Mouse (Mus musculus) stomach, embryonic 15.5 days (tissue): ENCODE data around the gene Gm44805. TPM values are rescaled to one million over a fixed set of nuclear protein-coding genes. Genes with fewer than 3 reads are reported as not detected.

ENCODE experiments used
- ATAC-seq: fragments of 200-750 bp; cut with Nextera tagmentation; 2 replicates; pipeline ENCODE4 v1.8.0; 2017; ENCODE audit warnings: low read depth, moderate number of reproducible peaks, moderate TSS enrichment; ENCODE audit not compliant: insufficient read depth, low FRiP score
- H3K27ac ChIP-seq: fragments of 300-500 bp; sonication (generic); 2 replicates; pipeline ENCODE4 v1.5.1; 2015; ENCODE audit warnings: mild to moderate bottlenecking, inconsistent platforms
- H3K27me3 ChIP-seq: fragments of 300-500 bp; sonication (generic); replicated peaks from 2 replicates; pipeline ENCODE4 v1.6.1; 2015; ENCODE audit warnings: inconsistent platforms
- H3K36me3 ChIP-seq: fragments of 300-500 bp; sonication (generic); 2 replicates; pipeline ENCODE4 v1.6.1; 2015; ENCODE audit warnings: inconsistent platforms
- H3K4me1 ChIP-seq: fragments of 300-500 bp; sonication (generic); 2 replicates; pipeline ENCODE4 v1.6.1; 2015; ENCODE audit warnings: inconsistent platforms
- H3K4me2 ChIP-seq: fragments of 300-500 bp; sonication (generic); 2 replicates; pipeline ENCODE4 v1.6.1; 2015; ENCODE audit warnings: mild to moderate bottlenecking, inconsistent platforms
- H3K4me3 ChIP-seq: fragments of 300-500 bp; sonication (generic); replicated peaks from 2 replicates; pipeline ENCODE4 v1.5.1; 2015; ENCODE audit warnings: inconsistent platforms
- H3K9ac ChIP-seq: fragments of 300-500 bp; sonication (generic); 2 replicates; pipeline ENCODE4 v1.6.1; 2015; ENCODE audit warnings: inconsistent platforms
- H3K9me3 ChIP-seq: fragments of 300-500 bp; sonication (generic); 2 replicates; pipeline ENCODE4 v1.6.1; 2016; ENCODE audit warnings: inconsistent platforms
- WGBS: fragments of 180-500 bp; shearing (Covaris S2); methylation state at CpG from one replicate; pipeline ENCODE4 v1.1.7; 2015; 5-methylcytosine and 5-hydroxymethylcytosine counted together
- polyA plus RNA-seq: library from polyadenylated mRNA; unstranded; fragments of >200 nt; fragmentation: Nextera tagmentation; extraction: Ambion mirVana; gene quantifications from 2 replicates; pipeline ENCODE4 v1.2.1, GENCODE M21; 2015

The Gm44805 gene
- polyA plus RNA-seq, result 3.1 TPM in 1 of 2 replicates, not detected in the other

- WGBS, result 59% methylated on average over 8 of the region's 8 CpGs
- H3K4me1 ChIP-seq, result no peaks in the 10 kb centered on the region
- H3K9me3 ChIP-seq, result no peaks in the 10 kb centered on the region
- no peak for ATAC-seq
- no peaks in the 10 kb centered on the region for H3K36me3 ChIP-seq
- no peak within 1 kb of the TSS for H3K27ac ChIP-seq
- no peaks in the 10 kb centered on the region for H3K27me3 ChIP-seq
- H3K4me3 ChIP-seq, result no peak within 1 kb of the TSS
- no peak within 1 kb of the TSS for H3K4me2 ChIP-seq
- no peak within 1 kb of the TSS for H3K9ac ChIP-seq
Measured at GRCm38 (mm10) chr7:19681202-19681694, at the start of gene Gm44805, which contains the start of gene Apoc4. TSS of gene Gm44805 (minus strand) at chr7:19681423. TSS of gene Apoc4 (minus strand) at chr7:19681479.

- no peak overlapping the region for H3K9ac ChIP-seq
- H3K4me2 ChIP-seq, result no peak overlapping the region
- WGBS, result 92% methylated on average over 4 of the region's 4 CpGs
- H3K27me3 ChIP-seq, result no peaks in the 10 kb centered on the region
- ATAC-seq, result no peak
- no peak overlapping the region for H3K27ac ChIP-seq
- no peaks in the 10 kb centered on the region for H3K4me1 ChIP-seq
- no peaks in the 10 kb centered on the region for H3K9me3 ChIP-seq
- H3K4me3 ChIP-seq, result no peak overlapping the region
- peaks cover 84% of the 10 kb centered on the region for H3K36me3 ChIP-seq
Measured at GRCm38 (mm10) chr7:19726541-19726940, 45.3 kb upstream of the Gm44805 start.

GRCm38 (mm10) chr7:19724167-19724566, 42.9 kb upstream of the Gm44805 start:
- Histone ChIP-seq H3K36me3 (peaks cover 71% of the 10 kb centered on the region), H3K4me3 (no peak overlapping the region), H3K27ac (no peak overlapping the region), H3K4me1 (no peaks in the 10 kb centered on the region), H3K9me3 (no peaks in the 10 kb centered on the region), H3K27me3 (no peaks in the 10 kb centered on the region), H3K4me2 (no peak overlapping the region), H3K9ac (no peak overlapping the region)
- WGBS, result 91% methylated on average over 12 of the region's 12 CpGs
- ATAC-seq, result peak; percentile 44; the same call in 1 of the 2 replicates

GRCm38 (mm10) chr7:19722754-19723195, 41.6 kb upstream of the Gm44805 start:
- H3K27me3 ChIP-seq, result no peaks in the 10 kb centered on the region
- WGBS, result 83% methylated on average over 6 of the region's 6 CpGs
- no peaks in the 10 kb centered on the region for H3K9me3 ChIP-seq
- no peak overlapping the region for H3K27ac ChIP-seq
- H3K4me1 ChIP-seq, result no peaks in the 10 kb centered on the region
- no peak overlapping the region for H3K9ac ChIP-seq
- peak; percentile 27; the same call in 1 of the 2 replicates for ATAC-seq
- H3K4me3 ChIP-seq, result no peak overlapping the region
- no peak overlapping the region for H3K4me2 ChIP-seq
- H3K36me3 ChIP-seq, result peaks cover 63% of the 10 kb centered on the region

- H3K9me3 ChIP-seq, result no peaks in the 10 kb centered on the region
- no peak overlapping the region for H3K4me2 ChIP-seq
- peaks cover 8% of the 10 kb centered on the region for H3K4me1 ChIP-seq
- H3K9ac ChIP-seq, result no peak overlapping the region
- no peak for ATAC-seq
- H3K27me3 ChIP-seq, result no peaks in the 10 kb centered on the region
- H3K4me3 ChIP-seq, result no peak overlapping the region
- 98% methylated on average over 4 of the region's 4 CpGs for WGBS
- H3K36me3 ChIP-seq, result peaks cover 33% of the 10 kb centered on the region
- H3K27ac ChIP-seq, result no peak overlapping the region
Measured at GRCm38 (mm10) chr7:19719200-19719599, 38.0 kb upstream of the Gm44805 start.

- peaks cover 12% of the 10 kb centered on the region for H3K4me1 ChIP-seq
- no peak overlapping the region for H3K27ac ChIP-seq
- no peak for ATAC-seq
- H3K9me3 ChIP-seq, result no peaks in the 10 kb centered on the region
- H3K36me3 ChIP-seq, result peaks cover 27% of the 10 kb centered on the region
- no peak overlapping the region for H3K4me2 ChIP-seq
- no peaks in the 10 kb centered on the region for H3K27me3 ChIP-seq
- WGBS, result 83% methylated on average over 5 of the region's 5 CpGs
- no peak overlapping the region for H3K9ac ChIP-seq
- no peak overlapping the region for H3K4me3 ChIP-seq
Measured at GRCm38 (mm10) chr7:19718297-19718952, 37.2 kb upstream of the Gm44805 start.

GRCm38 (mm10) chr7:19717346-19717745, 36.1 kb upstream of the Gm44805 start:
- H3K27me3 ChIP-seq, result no peaks in the 10 kb centered on the region
- WGBS, result 84% methylated on average over 4 of the region's 4 CpGs

GRCm38 (mm10) chr7:19716822-19717221, 35.6 kb upstream of the Gm44805 start:
- Histone ChIP-seq H3K4me1 (peaks cover 15% of the 10 kb centered on the region), H3K27me3 (no peaks in the 10 kb centered on the region), H3K36me3 (peaks cover 22% of the 10 kb centered on the region), H3K9ac (no peak overlapping the region), H3K9me3 (no peaks in the 10 kb centered on the region), H3K27ac (peak overlapping the region; percentile 85), H3K4me2 (peak overlapping the region; percentile 68; the same call in 1 of the 2 replicates), H3K4me3 (0 out of 2 replicates have a peak overlapping the region, but pooled peaks have one; percentile 41)
- 91% methylated on average over 2 of the region's 2 CpGs for WGBS
- ATAC-seq, result no peak

More at GRCm38 (mm10) chr7:19717346-19717745, 36.1 kb upstream of the Gm44805 start:
- H3K36me3 ChIP-seq, result peaks cover 20% of the 10 kb centered on the region
- peaks cover 15% of the 10 kb centered on the region for H3K4me1 ChIP-seq
- H3K4me3 ChIP-seq, result no peak overlapping the region
- no peak overlapping the region for H3K27ac ChIP-seq
- no peak for ATAC-seq
- no peak overlapping the region for H3K9ac ChIP-seq
- no peaks in the 10 kb centered on the region for H3K9me3 ChIP-seq
- H3K4me2 ChIP-seq, result no peak overlapping the region

- WGBS, result 4% methylated on average over 18 of the region's 18 CpGs
- ATAC-seq, result no peak
Measured at GRCm38 (mm10) chr7:19716055-19716682, 34.9 kb upstream of the Gm44805 start.

GRCm38 (mm10) chr7:19715239-19716054, 34.2 kb upstream of the Gm44805 start, which contains the start of gene Tomm40:
TSS of gene Tomm40 (minus strand) at chr7:19715438.
- under 1% methylated on average over 56 of the region's 59 CpGs for WGBS
- Histone ChIP-seq H3K9ac (peak within 1 kb of the TSS; percentile 98), H3K27ac (peak within 1 kb of the TSS; percentile 85), H3K9me3 (no peaks in the 10 kb centered on the region), H3K4me3 (peak within 1 kb of the TSS; percentile 100), H3K36me3 (peaks cover 26% of the 10 kb centered on the region), H3K4me1 (peaks cover 15% of the 10 kb centered on the region), H3K4me2 (peak within 1 kb of the TSS; percentile 85), H3K27me3 (no peaks in the 10 kb centered on the region)
- ATAC-seq, result peak; percentile 99

More at GRCm38 (mm10) chr7:19716055-19716682, 34.9 kb upstream of the Gm44805 start:
- Histone ChIP-seq H3K4me1 (peaks cover 15% of the 10 kb centered on the region), H3K9ac (no peak overlapping the region), H3K4me3 (peak overlapping the region; percentile 41), H3K36me3 (peaks cover 22% of the 10 kb centered on the region), H3K27me3 (no peaks in the 10 kb centered on the region), H3K4me2 (peak overlapping the region; percentile 68), H3K27ac (peak overlapping the region; percentile 85), H3K9me3 (no peaks in the 10 kb centered on the region)

- Histone ChIP-seq H3K9ac (peak overlapping the region; percentile 98), H3K4me3 (peak overlapping the region; percentile 100), H3K27ac (peak overlapping the region; percentile 80), H3K36me3 (peaks cover 30% of the 10 kb centered on the region), H3K27me3 (no peaks in the 10 kb centered on the region), H3K4me2 (peak overlapping the region; percentile 85), H3K4me1 (peaks cover 15% of the 10 kb centered on the region), H3K9me3 (no peaks in the 10 kb centered on the region)
- under 1% methylated on average over 39 of the region's 39 CpGs for WGBS
- no peak for ATAC-seq
Measured at GRCm38 (mm10) chr7:19714836-19715235, 33.6 kb upstream of the Gm44805 start.
